Mouse (Mus musculus): Measurements from ENCODE around the gene Inppl1. TPM values are rescaled to one million over a fixed set of nuclear protein-coding genes. Genes with fewer than 3 reads are reported as not detected.

The Inppl1 gene
- total RNA-seq, 2 experiments from 2014 or later = 0.58 to 1.4 TPM

DNA sequence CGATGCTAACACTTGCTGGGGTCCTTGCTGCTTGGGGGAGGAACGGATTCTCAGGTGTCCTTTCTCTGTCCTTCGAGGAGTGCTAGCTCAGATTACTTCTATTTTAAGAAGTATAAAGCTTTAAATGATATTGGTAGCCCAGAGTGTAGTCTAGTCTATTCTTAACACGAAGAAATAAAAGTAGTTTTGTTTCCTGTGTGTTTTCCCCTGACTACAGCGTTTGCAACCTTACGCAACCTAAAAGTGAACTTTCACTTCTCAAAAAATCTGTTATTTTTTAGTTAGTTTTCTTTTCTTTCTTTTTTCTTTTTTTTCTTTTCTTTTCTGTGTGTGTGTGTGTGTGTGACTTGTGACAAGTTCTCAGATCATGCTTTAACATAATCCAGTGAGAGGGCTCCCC is 13.7 kb upstream of the Inppl1 start:
- ATAC-seq (replicated peaks; ENCODE audit: low FRiP score, poor library complexity, severe bottlenecking) = no peak

DNA sequence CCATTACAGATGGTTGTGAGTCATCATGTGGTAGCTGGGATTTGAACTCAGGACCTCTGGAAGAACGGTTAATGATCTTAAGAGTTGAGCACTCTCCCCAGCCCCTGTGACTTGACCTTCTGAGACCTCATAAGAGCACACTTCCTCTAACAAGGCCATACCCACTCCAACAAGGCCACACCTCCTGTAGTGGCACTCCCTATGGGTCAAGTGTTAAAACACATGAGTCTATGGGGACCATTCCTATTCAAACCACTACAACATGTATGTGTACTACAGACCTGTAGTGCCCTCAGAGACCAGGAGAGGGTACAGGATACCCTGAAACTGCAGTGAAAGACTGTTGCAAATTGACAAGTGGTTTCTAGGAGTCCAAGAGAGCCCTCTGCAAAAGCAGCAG is 9.9 kb upstream of the Inppl1 start:
- ATAC-seq (replicated peaks; ENCODE audit: low FRiP score, poor library complexity, severe bottlenecking) = no peak

GRCm38 (mm10) chr7:101844186-101844585 is 6.2 kb upstream of the Inppl1 start:
- ATAC-seq (replicated peaks; ENCODE audit: low FRiP score, poor library complexity, severe bottlenecking) = no peak

DNA sequence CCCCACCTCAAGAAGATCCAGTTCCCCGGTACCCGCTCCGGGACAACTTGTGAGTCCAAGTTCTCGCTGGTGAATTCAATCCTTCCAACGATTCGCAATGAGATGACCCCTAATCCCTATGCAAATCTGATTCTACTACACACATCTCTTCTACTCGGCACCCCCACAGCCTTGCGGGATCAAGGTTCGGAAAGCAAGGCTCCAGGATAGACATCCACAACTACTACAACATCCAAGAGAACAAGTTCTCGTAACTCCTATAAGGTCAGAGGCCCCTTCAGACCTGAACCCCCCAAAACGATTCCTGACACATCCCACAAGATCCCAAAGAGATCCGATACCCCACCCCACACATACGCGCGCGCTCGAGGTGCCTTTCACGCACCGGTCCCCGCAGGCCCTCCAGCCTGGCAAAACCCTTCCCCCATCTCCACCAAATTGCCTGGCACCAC is 849 bp downstream of the Inppl1 start:
- no peak for ATAC-seq (replicated peaks; ENCODE audit: low FRiP score, poor library complexity, severe bottlenecking)

DNA sequence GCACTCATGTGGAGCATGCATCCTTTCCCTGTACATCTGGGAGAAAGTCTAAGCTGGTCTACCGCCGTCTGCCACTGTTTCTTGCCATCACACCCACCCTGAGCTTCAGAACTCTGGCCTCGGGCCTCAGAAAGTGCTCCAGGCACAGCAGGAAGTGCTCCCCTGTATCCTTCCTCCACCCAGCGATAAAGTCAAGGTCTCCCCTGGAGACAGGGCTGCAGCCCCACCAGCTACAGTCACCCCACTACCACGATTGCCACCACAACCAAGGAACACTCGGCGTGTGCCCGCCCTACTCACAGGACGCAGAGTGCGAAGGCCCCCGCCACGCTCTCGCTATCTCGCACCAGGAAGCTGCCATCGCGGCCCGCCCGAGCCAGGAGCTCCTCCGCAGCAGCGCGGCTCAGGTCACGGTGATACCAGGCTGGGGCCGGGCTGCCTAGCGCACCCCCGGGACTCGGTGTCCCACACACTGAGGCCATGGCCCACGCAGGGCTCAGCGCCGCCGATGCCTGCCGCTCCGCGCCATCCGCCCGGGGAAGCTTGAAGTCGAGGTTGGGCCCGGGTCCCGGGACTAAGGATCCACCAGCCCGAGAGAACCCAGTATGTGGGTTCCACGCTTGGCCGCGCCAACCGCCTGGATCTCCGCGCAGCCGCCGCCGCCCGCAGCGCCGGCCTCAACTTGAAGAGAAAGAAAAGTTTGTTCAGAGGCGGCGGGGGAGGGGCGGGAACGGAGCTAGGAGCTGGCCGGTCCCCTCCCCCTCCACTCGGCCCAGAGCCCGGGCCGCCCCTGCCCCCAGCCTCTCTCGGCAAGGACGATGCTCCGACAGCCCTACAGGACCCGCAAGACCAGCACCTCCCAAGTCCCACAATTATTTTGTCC is 1.5 kb downstream of the Inppl1 start:
- ATAC-seq (replicated peaks; ENCODE audit: low FRiP score, poor library complexity, severe bottlenecking) = no peak

DNA sequence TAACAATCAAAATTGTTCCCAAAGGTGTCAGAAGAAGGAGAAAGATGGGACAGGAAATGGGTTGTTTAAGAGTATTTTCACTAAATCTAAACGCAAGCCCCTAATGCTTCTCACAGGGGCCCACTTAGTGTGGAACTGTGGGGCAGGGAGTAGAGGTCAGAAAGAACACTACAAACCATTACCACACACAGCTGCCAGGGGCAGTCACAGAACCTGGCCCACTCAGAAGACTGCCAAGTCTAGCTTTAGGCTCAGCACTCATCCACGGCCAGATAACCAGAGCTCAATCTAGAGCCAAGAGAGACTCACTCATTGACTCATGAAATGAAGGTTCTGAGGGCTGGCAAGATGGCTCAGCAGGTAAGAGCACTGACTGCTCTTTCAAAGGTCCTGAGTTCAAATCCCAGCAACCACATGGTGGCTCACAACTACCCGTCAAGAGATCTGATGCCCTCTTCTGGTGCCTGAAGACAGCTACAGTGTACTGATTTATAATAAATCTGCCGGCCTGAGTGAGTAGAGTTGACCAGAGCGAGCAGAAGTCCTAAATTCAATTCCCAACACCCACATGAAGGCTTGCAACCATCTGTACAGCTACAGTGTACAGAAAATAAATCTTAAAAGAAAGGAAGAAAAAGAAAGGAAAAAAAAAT is 2.4 kb downstream of the Inppl1 start:
- ATAC-seq (replicated peaks; ENCODE audit: low FRiP score, poor library complexity, severe bottlenecking) = no peak

DNA sequence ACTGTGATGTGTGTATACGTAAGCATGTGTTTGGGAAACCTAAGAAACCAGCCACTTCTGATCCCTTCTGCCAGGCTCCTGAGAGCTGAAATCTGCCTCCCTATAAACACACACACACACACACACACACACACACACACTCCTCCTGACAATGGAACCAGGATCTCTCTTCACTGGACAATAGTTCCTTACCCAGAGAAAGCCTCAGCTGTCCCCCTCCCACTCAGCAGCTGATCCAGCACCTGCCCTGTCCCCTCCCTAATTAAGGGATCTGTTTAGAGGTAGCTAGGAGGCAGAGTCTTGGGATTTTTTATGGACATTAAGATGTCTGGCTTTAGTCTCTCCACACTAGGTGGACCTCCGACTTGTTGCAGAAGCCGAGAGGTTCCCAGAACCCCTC is 3.1 kb downstream of the Inppl1 start:
- ATAC-seq (replicated peaks; ENCODE audit: low FRiP score, poor library complexity, severe bottlenecking) = no peak

GRCm38 (mm10) chr7:101833916-101834584 is 4.0 kb downstream of the Inppl1 start:
- no peak for ATAC-seq (replicated peaks; ENCODE audit: low FRiP score, poor library complexity, severe bottlenecking)

- no peak for ATAC-seq (replicated peaks; ENCODE audit: low FRiP score, poor library complexity, severe bottlenecking)
These were observed 4.7 kb downstream of the Inppl1 start for GRCm38 (mm10) chr7:101833352-101833751.

GRCm38 (mm10) chr7:101832372-101832771 is 5.7 kb downstream of the Inppl1 start:
- ATAC-seq (replicated peaks; ENCODE audit: low FRiP score, poor library complexity, severe bottlenecking) = no peak

DNA sequence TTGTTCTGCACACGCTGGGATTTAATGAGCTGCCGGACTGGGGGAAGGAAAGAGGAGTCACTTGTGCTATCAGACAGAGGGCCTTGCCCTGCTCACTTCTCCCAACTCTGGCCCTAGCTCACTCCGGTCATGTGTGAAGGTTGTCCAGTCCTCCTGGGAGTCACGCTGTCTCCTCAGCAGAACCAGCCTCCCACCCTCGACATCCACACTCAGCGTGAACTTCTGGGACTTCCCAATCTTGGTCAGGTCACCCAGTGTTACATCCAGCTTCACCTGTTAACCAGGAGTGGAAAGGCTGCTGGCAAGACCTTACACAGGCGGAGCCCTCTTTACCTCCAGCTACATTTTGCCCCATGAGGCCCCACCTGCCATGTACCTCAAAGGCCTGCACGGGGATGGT is 6.6 kb downstream of the Inppl1 start:
- no peak for ATAC-seq (replicated peaks; ENCODE audit: low FRiP score, poor library complexity, severe bottlenecking)

DNA sequence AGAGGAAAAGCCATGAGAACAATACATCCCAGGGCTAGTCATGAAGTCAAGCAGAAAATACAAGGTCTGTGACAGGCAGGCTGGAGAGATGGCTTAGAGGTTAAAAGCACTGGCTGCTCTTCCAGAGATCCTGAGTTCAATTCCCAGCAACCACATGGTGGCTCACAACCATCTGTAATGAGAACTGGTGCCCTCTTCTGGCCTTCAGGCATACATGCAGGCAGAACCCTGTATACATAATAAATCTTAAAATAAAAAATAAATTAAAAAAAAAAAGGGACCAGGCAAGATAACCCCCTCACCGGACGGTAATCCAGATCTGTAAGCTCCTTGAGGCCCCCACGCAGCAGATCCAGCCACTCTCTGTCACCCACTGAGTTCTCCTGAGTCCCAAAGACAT is 7.7 kb downstream of the Inppl1 start:
- ATAC-seq (replicated peaks; ENCODE audit: low FRiP score, poor library complexity, severe bottlenecking) = no peak

DNA sequence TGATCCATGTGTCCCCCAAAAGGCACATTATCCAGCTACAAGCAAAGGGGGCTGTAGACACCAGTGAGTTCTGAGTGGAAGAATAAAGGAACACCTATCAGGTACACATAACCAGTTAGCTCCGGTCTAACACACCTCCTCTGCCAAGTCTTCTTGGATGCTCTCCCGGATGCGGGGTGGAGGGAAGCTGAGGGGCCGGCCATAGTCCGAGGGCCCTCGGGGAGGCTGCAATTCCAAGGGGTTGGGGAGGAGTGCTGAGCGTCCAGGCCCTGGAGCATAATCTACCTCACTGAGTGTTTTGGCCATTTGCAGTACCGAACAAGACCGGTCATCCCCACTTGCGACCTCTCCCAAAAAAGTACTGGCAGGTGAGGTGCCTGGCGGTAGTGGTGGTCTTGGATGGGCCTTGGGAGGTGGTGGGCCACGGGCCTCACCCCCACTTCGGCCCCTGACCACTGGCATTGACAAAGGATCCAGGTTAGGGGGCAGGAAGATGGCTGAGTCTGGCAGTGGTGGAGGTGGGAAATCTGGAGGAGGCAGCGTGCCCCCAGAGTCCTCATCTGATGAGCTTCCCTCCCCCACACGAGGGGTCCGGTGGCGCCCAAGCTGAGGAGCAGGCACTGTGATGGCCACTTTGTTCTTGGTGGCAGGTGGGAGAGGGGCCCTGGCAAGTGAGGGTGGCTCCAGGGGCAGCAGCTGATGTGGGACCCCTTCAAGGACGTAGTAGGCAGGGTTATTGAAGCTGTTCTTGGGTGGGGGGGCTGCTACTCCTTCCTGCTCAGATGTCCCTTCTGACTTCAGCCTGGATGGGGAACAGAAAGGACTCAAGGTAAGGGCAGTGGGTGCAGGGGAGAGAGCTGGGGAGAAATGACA is 14.0 kb downstream of the Inppl1 start:
- ATAC-seq (replicated peaks; ENCODE audit: low FRiP score, poor library complexity, severe bottlenecking) = no peak

GRCm38 (mm10) chr7:101822836-101823757 is 14.9 kb downstream of the Inppl1 start:
- ATAC-seq (replicated peaks; ENCODE audit: low FRiP score, poor library complexity, severe bottlenecking) = no peak

DNA sequence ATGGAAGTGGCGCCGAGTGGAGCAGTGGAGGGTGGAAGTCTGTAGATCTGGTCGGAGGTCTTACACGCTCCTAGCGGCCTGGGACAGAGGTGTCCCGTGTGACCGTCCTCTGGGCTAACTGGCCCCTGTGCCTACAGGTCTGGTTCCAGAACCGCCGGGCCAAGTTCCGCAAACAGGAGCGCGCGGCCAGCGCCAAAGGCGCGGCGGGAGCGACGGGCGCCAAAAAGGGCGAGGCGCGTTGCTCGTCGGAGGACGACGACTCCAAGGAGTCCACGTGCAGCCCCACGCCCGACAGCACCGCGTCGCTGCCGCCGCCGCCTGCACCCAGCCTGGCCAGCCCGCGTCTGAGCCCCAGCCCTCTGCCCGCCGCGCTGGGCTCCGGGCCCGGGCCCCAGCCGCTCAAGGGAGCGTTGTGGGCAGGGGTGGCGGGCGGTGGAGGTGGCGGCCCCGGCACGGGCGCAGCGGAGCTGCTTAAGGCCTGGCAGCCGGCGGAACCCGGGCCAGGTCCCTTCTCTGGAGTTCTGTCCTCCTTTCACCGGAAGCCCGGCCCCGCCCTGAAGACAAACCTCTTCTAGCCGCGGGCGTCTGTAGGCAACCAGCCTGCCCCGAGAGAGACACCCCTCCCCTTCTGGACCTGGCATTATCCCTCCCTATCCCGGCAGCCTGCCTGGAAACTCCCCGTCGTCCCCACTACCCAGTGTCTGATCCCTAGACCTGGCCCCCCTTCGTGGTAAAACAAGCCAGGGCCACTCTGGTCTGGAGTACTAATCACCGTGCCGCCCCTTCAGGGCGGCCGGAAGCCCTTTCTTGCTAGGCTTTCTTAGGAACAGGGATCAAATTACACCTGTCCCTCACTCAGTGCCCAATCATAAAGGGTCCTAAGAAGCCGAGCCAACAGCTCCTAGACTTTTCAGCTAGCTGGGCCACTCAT is 16.2 kb downstream of the Inppl1 start:
- ATAC-seq (replicated peaks; ENCODE audit: low FRiP score, poor library complexity, severe bottlenecking) = no peak

GRCm38 (mm10) chr7:101820295-101821030 is 17.6 kb downstream of the Inppl1 start:
- ATAC-seq (replicated peaks; ENCODE audit: low FRiP score, poor library complexity, severe bottlenecking) = no peak

DNA sequence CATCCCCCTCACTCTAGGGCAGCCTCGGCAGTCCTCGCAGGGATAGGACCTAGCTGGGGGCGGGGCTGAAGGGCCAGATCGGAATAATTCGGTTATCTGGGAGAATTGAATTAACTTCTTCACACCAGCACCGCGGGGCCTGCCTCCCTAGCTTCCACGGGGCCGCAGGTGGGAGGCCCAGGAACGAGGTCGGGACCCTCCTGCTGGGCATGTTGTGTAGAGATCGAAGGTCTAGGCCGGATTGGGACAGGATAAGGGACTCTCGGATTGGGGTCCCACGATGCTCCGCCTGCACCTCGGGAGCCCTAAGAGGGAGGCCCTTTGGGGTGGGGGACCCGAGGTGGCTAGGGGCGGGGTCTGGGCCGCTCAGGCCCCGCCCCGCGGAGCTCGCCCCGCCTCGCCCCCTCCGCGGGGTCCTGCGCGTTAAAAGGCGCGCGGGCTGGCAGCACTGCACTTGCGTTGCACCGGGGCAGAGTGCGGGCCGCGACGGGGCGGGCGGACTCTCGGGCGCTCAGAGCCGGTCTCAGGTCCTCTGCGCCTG is 20.1 kb downstream of the Inppl1 start, which contains the start of gene Phox2a:
TSS of gene Phox2a (plus strand) at position 453 of the 541 bp plus-strand sequence.
- no peak for ATAC-seq (replicated peaks; ENCODE audit: low FRiP score, poor library complexity, severe bottlenecking)

Data from erythroblast, adult 5-6 weeks (primary cell).